Mouse (Mus musculus): ENCODE measurements around the gene Gabrb3. TPM values are rescaled to one million over a fixed set of nuclear protein-coding genes. Genes with fewer than 3 reads are reported as not detected.

Gene Gabrb3
- polyA plus RNA-seq, 1 experiment: not detected

DNA sequence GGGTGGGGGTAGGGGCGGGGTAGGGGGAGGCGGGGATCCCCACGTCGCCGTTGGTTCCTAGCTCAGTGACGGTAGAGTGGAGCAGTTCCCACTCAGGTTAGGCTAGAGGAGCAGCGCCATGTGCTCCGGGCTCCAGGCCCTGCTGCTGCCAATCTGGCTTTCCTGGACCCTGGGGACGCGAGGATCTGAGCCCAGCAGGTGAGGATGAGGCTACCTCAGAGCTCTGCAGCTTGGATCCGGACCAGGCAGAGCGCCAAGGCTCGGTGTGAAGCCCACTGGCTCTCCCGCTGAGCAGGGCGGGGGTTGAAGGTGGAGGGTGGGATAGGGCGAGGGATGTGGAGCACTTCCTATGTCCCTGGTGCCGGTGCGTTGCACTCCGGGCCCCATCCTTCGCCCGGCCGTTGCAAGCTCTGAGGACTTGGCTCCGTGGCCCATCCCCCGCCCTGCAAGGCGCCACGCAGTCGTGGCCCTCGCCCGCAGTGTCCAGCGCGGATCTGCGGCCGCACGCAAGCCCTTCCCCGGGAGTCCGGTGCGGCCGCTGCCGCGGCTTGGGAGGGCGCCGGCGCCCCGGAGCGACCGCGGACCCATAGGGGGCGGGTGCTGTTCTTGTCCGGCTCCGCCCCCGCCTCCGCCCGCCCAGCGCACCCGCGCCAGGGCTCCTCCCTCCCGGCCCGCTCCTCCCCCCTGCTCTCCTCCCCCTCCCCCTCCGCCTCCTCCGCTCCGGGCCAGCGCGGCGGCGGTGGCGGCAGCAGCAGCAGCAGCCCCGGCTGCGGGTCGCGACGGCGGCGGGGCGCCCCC is 171.2 kb downstream of the Gabrb3 start:
- Histone ChIP-seq H3K9me3 (ENCODE audit: control insufficient read depth, low read length) (peaks cover 2% of the 10 kb centered on the region; the same call in 1 of the 2 replicates), H3K4me1 (ENCODE audit: control insufficient read depth) (peaks cover 3% of the 10 kb centered on the region), H3K4me3 (replicated peaks) (peak overlapping the region; percentile 36), H3K36me3 (ENCODE audit: control insufficient read depth) (no peaks in the 10 kb centered on the region), H3K27me3 (ENCODE audit: control insufficient read depth) (peaks cover 32% of the 10 kb centered on the region)
- TF ChIP-seq TAL1 (IDR thresholded peaks at IDR 0.05; ENCODE audit: low read length) (no peak), GATA1 (IDR thresholded peaks at IDR 0.05; ENCODE audit: low read length) (no peak)

DNA sequence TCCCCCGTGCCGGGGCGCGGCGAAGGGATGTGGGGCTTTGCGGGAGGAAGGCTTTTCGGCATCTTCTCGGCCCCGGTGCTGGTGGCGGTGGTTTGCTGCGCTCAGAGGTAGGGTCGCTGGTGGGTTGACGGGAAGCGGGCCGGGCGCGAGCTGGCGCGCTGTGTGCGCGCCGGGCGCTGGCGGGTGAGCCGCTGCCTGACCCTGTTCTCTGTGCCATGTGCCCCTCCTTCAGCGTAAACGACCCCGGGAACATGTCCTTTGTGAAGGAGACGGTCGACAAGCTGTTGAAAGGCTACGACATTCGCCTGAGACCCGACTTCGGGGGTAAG is 171.7 kb downstream of the Gabrb3 start:
- Histone ChIP-seq H3K36me3 (ENCODE audit: control insufficient read depth) (no peaks in the 10 kb centered on the region), H3K27me3 (ENCODE audit: control insufficient read depth) (peaks cover 32% of the 10 kb centered on the region), H3K4me1 (ENCODE audit: control insufficient read depth) (peaks cover 3% of the 10 kb centered on the region), H3K9me3 (ENCODE audit: control insufficient read depth, low read length) (peaks cover 2% of the 10 kb centered on the region; the same call in 1 of the 2 replicates), H3K4me3 (replicated peaks) (peak overlapping the region; percentile 4)
- no peak for TF ChIP-seq GATA1 (IDR thresholded peaks at IDR 0.05; ENCODE audit: low read length)
- no peak for TF ChIP-seq TAL1 (IDR thresholded peaks at IDR 0.05; ENCODE audit: low read length)

DNA sequence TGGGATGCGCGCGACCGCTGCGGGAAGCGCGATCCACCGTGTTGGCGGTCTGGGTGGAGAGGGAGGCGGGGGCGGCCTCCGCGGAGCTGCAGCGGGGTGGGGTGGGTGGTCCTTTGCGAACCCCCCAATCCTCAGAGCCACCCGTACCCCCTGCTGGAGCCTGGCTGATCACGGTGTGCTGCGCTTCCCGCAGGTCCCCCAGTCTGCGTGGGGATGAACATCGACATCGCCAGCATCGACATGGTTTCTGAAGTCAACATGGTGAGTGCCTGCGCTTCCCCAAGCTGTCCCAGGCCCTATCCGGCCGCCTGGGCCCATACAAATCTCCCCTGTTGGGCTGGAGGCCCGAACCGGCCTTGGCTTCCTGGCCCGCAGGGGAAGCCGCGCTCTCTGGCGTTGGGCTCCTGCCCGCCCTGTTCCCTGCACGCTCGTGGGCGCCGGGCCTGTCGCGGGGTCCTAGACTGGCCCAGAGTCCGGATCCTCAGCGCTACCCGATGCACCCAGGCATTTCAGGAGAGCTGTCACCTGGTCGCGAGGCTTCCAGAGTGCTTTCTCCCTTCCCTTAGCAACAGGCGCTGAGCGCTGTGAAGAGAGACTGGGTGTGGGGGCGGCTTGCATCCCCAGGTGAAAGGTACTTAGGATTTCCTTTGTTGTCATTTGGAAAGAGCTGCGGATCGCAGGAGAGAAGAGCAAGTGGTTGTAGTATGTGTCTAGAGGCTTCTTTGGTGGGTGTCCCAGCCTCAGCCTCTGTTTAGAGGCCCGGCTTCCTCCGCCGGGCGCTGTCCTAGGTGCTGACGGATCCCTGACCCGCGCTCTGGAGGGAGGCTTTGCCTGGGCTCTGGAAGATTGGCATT is 172.3 kb downstream of the Gabrb3 start:
- Histone ChIP-seq H3K9me3 (ENCODE audit: control insufficient read depth, low read length) (peaks cover 2% of the 10 kb centered on the region; the same call in 1 of the 2 replicates), H3K4me1 (ENCODE audit: control insufficient read depth) (peaks cover 3% of the 10 kb centered on the region), H3K4me3 (replicated peaks) (no peak overlapping the region), H3K27me3 (ENCODE audit: control insufficient read depth) (peaks cover 32% of the 10 kb centered on the region), H3K36me3 (ENCODE audit: control insufficient read depth) (no peaks in the 10 kb centered on the region)
- TF ChIP-seq GATA1 (IDR thresholded peaks at IDR 0.05; ENCODE audit: low read length) (no peak), TAL1 (IDR thresholded peaks at IDR 0.05; ENCODE audit: low read length) (no peak)

DNA sequence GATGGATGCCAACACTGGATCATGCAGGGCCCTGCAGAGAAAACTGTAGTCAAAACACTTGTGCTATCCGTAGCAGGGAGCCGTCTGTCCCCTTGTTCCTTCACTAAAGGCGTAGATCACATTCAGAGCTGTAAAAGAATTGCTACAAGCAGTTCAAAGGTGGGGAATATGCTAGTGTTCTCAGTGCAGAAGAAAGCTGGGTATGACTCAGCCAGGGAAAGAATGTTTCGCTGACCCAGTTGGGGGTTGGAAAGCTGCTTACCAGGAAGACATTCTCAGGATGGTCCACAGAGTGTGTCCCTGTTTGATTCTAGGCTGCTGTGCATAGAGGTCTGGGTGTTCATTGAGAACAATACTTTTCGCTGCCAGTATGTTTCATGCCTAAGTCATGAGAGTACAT is 177.8 kb downstream of the Gabrb3 start:
- peaks cover 1% of the 10 kb centered on the region for H3K27me3 ChIP-seq (ENCODE audit: control insufficient read depth)
- no peaks in the 10 kb centered on the region for H3K9me3 ChIP-seq (ENCODE audit: control insufficient read depth, low read length)
- TF ChIP-seq TAL1 (IDR thresholded peaks at IDR 0.05; ENCODE audit: low read length): no peak
- TF ChIP-seq GATA1 (IDR thresholded peaks at IDR 0.05; ENCODE audit: low read length): no peak
- no peaks in the 10 kb centered on the region for H3K4me1 ChIP-seq (ENCODE audit: control insufficient read depth)
- H3K4me3 ChIP-seq (replicated peaks): no peak overlapping the region
- H3K36me3 ChIP-seq (ENCODE audit: control insufficient read depth): no peaks in the 10 kb centered on the region

GRCm38 (mm10) chr7:57618697-57619096 is 199.2 kb downstream of the Gabrb3 start:
- Histone ChIP-seq H3K9me3 (ENCODE audit: control insufficient read depth, low read length) (no peaks in the 10 kb centered on the region), H3K36me3 (ENCODE audit: control insufficient read depth) (no peaks in the 10 kb centered on the region), H3K4me3 (replicated peaks) (no peak overlapping the region), H3K27me3 (ENCODE audit: control insufficient read depth) (no peaks in the 10 kb centered on the region), H3K4me1 (ENCODE audit: control insufficient read depth) (no peaks in the 10 kb centered on the region)
- TF ChIP-seq GATA1 (IDR thresholded peaks at IDR 0.05; ENCODE audit: low read length) (no peak), TAL1 (IDR thresholded peaks at IDR 0.05; ENCODE audit: low read length) (no peak)

DNA sequence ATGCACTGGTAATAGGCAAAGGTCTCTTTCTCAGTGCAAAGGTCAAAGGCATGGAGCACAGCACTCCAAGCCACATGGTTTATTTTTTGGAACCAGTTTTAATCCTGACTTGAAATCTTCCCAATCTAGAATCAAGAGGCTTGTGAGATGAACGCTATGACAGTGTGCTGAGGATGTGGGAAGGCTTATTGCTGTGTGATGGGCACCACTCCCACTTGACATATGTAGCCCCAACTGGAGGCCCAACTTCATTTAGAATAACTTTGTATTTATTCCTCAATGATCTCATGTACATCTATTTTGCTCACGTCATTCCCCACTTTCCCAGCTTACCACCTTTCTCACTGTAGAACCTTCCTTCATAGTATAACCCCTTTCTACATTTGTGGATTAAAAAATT is 200.5 kb downstream of the Gabrb3 start:
- Histone ChIP-seq H3K36me3 (ENCODE audit: control insufficient read depth) (no peaks in the 10 kb centered on the region), H3K4me1 (ENCODE audit: control insufficient read depth) (no peaks in the 10 kb centered on the region), H3K9me3 (ENCODE audit: control insufficient read depth, low read length) (no peaks in the 10 kb centered on the region), H3K4me3 (replicated peaks) (no peak overlapping the region), H3K27me3 (ENCODE audit: control insufficient read depth) (no peaks in the 10 kb centered on the region)
- TF ChIP-seq GATA1 (IDR thresholded peaks at IDR 0.05; ENCODE audit: low read length): no peak
- no peak for TF ChIP-seq TAL1 (IDR thresholded peaks at IDR 0.05; ENCODE audit: low read length)

DNA sequence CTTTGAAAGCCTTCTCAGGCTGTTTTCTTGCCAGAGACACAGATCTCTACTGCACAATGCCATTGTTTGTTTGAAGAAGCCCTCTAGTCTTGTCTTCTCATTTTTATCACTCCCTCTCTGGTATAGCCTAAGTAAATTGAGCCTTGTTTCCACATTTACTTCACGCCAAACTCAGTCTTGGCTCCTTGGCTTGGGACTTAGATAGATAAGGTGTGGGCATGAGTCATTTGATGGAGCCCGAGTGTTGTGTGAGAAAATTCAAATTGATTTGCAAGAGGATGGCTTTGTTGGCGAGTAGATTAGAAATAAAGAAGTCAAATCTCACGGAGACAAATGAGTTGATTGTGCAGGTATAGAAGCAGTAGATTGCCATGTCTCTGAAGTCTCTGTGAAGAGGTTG is 204.2 kb downstream of the Gabrb3 start:
- no peaks in the 10 kb centered on the region for H3K9me3 ChIP-seq (ENCODE audit: control insufficient read depth, low read length)
- no peak overlapping the region for H3K4me3 ChIP-seq (replicated peaks)
- TF ChIP-seq GATA1 (IDR thresholded peaks at IDR 0.05; ENCODE audit: low read length) (no peak), TAL1 (IDR thresholded peaks at IDR 0.05; ENCODE audit: low read length) (no peak)
- no peaks in the 10 kb centered on the region for H3K36me3 ChIP-seq (ENCODE audit: control insufficient read depth)
- no peaks in the 10 kb centered on the region for H3K4me1 ChIP-seq (ENCODE audit: control insufficient read depth)
- no peaks in the 10 kb centered on the region for H3K27me3 ChIP-seq (ENCODE audit: control insufficient read depth)

DNA sequence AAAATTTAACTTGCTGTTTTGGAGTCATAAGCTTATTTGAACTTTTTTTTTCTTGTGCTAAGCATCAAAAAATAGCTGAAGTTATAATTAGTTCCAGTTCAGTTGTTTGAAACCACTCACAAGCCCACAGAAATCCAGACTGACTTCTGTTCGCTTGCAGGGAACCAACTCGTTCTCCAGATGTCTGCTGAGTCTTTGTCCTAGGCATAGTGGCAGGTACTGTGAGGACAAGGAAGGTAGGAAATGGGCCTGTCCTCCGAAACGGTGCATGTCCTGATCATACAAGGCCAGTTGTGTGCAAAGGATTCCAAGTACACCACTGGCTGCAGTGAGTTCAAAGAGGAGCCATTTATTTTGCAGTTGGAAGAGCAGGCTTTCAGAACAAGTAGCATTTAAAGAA is 215.5 kb downstream of the Gabrb3 start:
- H3K27me3 ChIP-seq (ENCODE audit: control insufficient read depth): no peaks in the 10 kb centered on the region
- H3K36me3 ChIP-seq (ENCODE audit: control insufficient read depth): no peaks in the 10 kb centered on the region
- peaks cover 2% of the 10 kb centered on the region; the same call in 1 of the 2 replicates for H3K9me3 ChIP-seq (ENCODE audit: control insufficient read depth, low read length)
- TF ChIP-seq GATA1 (IDR thresholded peaks at IDR 0.05; ENCODE audit: low read length) (no peak), TAL1 (IDR thresholded peaks at IDR 0.05; ENCODE audit: low read length) (no peak)
- H3K4me3 ChIP-seq (replicated peaks): no peak overlapping the region
- no peaks in the 10 kb centered on the region for H3K4me1 ChIP-seq (ENCODE audit: control insufficient read depth)

DNA sequence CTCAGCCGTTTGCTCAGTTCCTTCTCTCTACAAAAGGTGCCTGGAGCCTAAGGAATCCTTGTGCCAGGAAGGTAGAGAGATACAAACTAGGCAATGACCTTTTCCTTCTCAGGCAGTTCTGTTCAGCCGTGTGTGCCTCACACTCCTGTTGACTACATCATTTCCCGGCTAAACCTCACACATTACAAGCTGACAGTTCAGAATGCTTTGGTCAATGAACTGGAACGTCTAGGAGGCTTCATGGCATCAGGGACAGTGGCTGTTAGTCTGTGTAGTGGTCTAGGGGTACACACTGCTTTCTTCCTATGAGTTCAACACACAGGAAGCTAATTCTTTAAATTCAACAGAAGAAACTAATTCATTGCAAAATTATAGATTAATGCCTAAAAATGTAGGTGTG is 216.2 kb downstream of the Gabrb3 start:
- Histone ChIP-seq H3K4me1 (ENCODE audit: control insufficient read depth) (no peaks in the 10 kb centered on the region), H3K36me3 (ENCODE audit: control insufficient read depth) (no peaks in the 10 kb centered on the region), H3K9me3 (ENCODE audit: control insufficient read depth, low read length) (peaks cover 2% of the 10 kb centered on the region; the same call in 1 of the 2 replicates), H3K4me3 (replicated peaks) (no peak overlapping the region), H3K27me3 (ENCODE audit: control insufficient read depth) (no peaks in the 10 kb centered on the region)
- TF ChIP-seq GATA1 (IDR thresholded peaks at IDR 0.05; ENCODE audit: low read length) (no peak), TAL1 (IDR thresholded peaks at IDR 0.05; ENCODE audit: low read length) (no peak)
